Mouse (Mus musculus) T-cell, adult 2 months (primary cell): ENCODE results near the gene Lrrc8e.

ENCODE experiments used
- DNase-seq: peaks from one replicate; pipeline ENCODE4 v3.0.0; 2022; ENCODE audit warnings: low spot score

The Lrrc8e gene

GRCm38 (mm10) chr8:4256911-4257310 is 30.3 kb downstream of the Lrrc8e start:
- no peak for DNase-seq

- DNase-seq, result no peak
Measured at GRCm38 (mm10) chr8:4257350-4257749, 30.7 kb downstream of the Lrrc8e start.

GRCm38 (mm10) chr8:4258233-4258632 is 31.6 kb downstream of the Lrrc8e start:
- DNase-seq, result peak; percentile 77

GRCm38 (mm10) chr8:4258678-4259077 is 32.1 kb downstream of the Lrrc8e start:
- peak; percentile 25 for DNase-seq

- DNase-seq, result peak; percentile 91
Measured at GRCm38 (mm10) chr8:4259125-4259804, 32.6 kb downstream of the Lrrc8e start, which contains the start of gene Ctxn1. Gene Ctxn1 (minus strand): TSS chr8:4259274.

- no peak for DNase-seq
Measured at GRCm38 (mm10) chr8:4259805-4260170, 33.2 kb downstream of the Lrrc8e start.

GRCm38 (mm10) chr8:4263105-4263791 is 36.6 kb downstream of the Lrrc8e start:
- DNase-seq, result no peak

- DNase-seq, result no peak
Measured at GRCm38 (mm10) chr8:4265160-4265914, 38.7 kb downstream of the Lrrc8e start.

GRCm38 (mm10) chr8:4267627-4268026 is 41.0 kb downstream of the Lrrc8e start:
- no peak for DNase-seq

- DNase-seq, result no peak
Measured at GRCm38 (mm10) chr8:4269609-4270008, 43.0 kb downstream of the Lrrc8e start.

GRCm38 (mm10) chr8:4275275-4276110 is 48.9 kb downstream of the Lrrc8e start, which contains the start of gene Timm44:
Gene Timm44 (minus strand): TSS chr8:4275913.
- peak; percentile 95 for DNase-seq

- no peak for DNase-seq
Measured at GRCm38 (mm10) chr8:4276111-4276465, 49.5 kb downstream of the Lrrc8e start.
